Mouse (Mus musculus) brain, embryonic 14.5 days (tissue): ENCODE results near the gene Eps8.

Source experiments
- CTCF ChIP-seq: fragments of 200-500 bp; IDR thresholded peaks from 2 replicates; pipeline ENCODE4 v1.5.1; 2012; ENCODE audit warnings: inconsistent platforms, mild to moderate bottlenecking, moderate library complexity, borderline replicate concordance; ENCODE audit not compliant: insufficient read depth, insufficient read length; ENCODE audit errors: extremely low read depth
- POLR2A ChIP-seq: fragments of 200-500 bp; IDR thresholded peaks from 2 replicates; pipeline ENCODE4 v1.6.1; 2012; ENCODE audit warnings: mild to moderate bottlenecking, inconsistent platforms, borderline replicate concordance; ENCODE audit not compliant: poor library complexity, insufficient read depth, insufficient read length, severe bottlenecking; ENCODE audit errors: extremely low read depth

DNA sequence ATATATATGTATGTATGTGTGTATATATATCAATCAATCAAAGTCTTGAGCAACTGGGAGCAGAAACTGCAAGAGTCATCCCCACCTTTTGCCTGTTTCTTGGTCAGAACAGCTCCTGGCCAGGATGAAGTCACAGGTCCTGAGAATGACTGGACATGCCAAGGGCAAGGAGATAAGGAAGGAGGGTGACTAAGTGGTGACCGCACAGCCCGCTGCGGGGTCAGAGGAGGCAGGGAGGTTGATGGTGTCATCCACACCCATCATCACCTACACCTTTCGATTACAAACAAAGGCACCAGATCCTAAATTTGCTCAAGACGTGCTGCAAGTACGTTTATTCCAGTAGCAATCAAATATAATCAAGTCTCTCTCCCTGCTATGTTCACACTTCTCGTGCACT is 148.1 kb downstream of the Eps8 start:
- no peak for TF ChIP-seq CTCF
- TF ChIP-seq POLR2A = no peak
